Mouse (Mus musculus) kidney, embryonic 16.5 days (tissue): ENCODE data around the gene Nup153. TPM values are rescaled to one million over a fixed set of nuclear protein-coding genes. Genes with fewer than 3 reads are reported as not detected.

Experiments used
- ATAC-seq: fragments of 200-750 bp; cut with Nextera tagmentation; 2 replicates; pipeline ENCODE4 v1.8.0; 2017; ENCODE audit warnings: moderate TSS enrichment; ENCODE audit not compliant: low FRiP score, low TSS enrichment
- H3K27ac ChIP-seq: fragments of 300-500 bp; sonication (generic); 2 replicates; pipeline ENCODE4 v1.5.1; 2014; ENCODE audit warnings: low read length
- H3K27me3 ChIP-seq: fragments of 300-500 bp; sonication (generic); 2 replicates; pipeline ENCODE4 v1.6.1; 2014; ENCODE audit warnings: low read length, control low read depth, mixed read lengths; ENCODE audit not compliant: insufficient read depth
- H3K36me3 ChIP-seq: fragments of 300-500 bp; sonication (generic); 2 replicates; pipeline ENCODE4 v1.6.1; 2014; ENCODE audit warnings: low read length, control low read depth, mixed read lengths; ENCODE audit not compliant: insufficient read depth
- H3K4me1 ChIP-seq: fragments of 300-500 bp; sonication (generic); 2 replicates; pipeline ENCODE4 v1.6.1; 2014; ENCODE audit warnings: low read length, control low read depth, mixed read lengths; ENCODE audit not compliant: insufficient read depth
- H3K4me2 ChIP-seq: fragments of 300-500 bp; sonication (generic); replicated peaks from 2 replicates; pipeline ENCODE4 v1.6.1; 2014; ENCODE audit warnings: low read depth, low read length
- H3K4me3 ChIP-seq: fragments of 300-500 bp; sonication (generic); 2 replicates; pipeline ENCODE4 v1.5.1; 2014; ENCODE audit warnings: mild to moderate bottlenecking, low read length
- H3K9ac ChIP-seq: fragments of 300-500 bp; sonication (generic); replicated peaks from 2 replicates; pipeline ENCODE4 v1.6.1; 2014; ENCODE audit warnings: low read length
- H3K9me3 ChIP-seq: fragments of 300-500 bp; sonication (generic); 2 replicates; pipeline ENCODE4 v1.6.1; 2016; ENCODE audit warnings: low read length, control low read depth
- WGBS: fragments of 180-500 bp; shearing (Covaris S2); extraction: QIAGEN DNeasy Blood & Tissue Kit; methylation state at CpG from one replicate; pipeline ENCODE4 v1.1.7; 2014; 5-methylcytosine and 5-hydroxymethylcytosine counted together
- polyA plus RNA-seq: library from polyadenylated mRNA; unstranded; fragments of >200 nt; fragmentation: Nextera tagmentation; extraction: Ambion mirVana; gene quantifications from 2 replicates; pipeline ENCODE4 v1.2.1, GENCODE M21; 2015

Nup153 gene
- polyA plus RNA-seq, 1 experiment from 2014 or later: 23.3 TPM

- no peaks in the 10 kb centered on the region for H3K36me3 ChIP-seq
- ATAC-seq: no peak
- H3K9me3 ChIP-seq: no peaks in the 10 kb centered on the region
- 46% methylated on average over 4 of the region's 4 CpGs for WGBS
- H3K9ac ChIP-seq: no peak overlapping the region
- H3K27me3 ChIP-seq: no peaks in the 10 kb centered on the region
- no peak overlapping the region for H3K4me3 ChIP-seq
- H3K4me2 ChIP-seq: no peak overlapping the region
- H3K4me1 ChIP-seq: no peaks in the 10 kb centered on the region
- no peak overlapping the region for H3K27ac ChIP-seq
Observed at GRCm38 (mm10) chr13:46632796-46633195, 94.9 kb downstream of the Nup153 start.

Other genes starting within 250 kb of the Nup153 start
- gene Cap2, start 226.1 kb downstream of the Nup153 start, polyA plus RNA-seq: 7.3 and 8.1 TPM in 2 replicates
- 7.1 and 8.1 TPM in 2 replicates for gene Fam8a1, start 58.4 kb downstream of the Nup153 start, polyA plus RNA-seq
- 8.1 and 10.1 TPM in 2 replicates for gene Kif13a, start 201.9 kb upstream of the Nup153 start, polyA plus RNA-seq